Mouse (Mus musculus) hindbrain, embryonic 14.5 days (tissue): ENCODE measurements around the gene Timd2. TPM values are rescaled to one million over a fixed set of nuclear protein-coding genes. Genes with fewer than 3 reads are reported as not detected.
"Not testable (repeated sequence)": the region's sequence is repeated elsewhere in the genome, so short reads cannot be mapped to it uniquely, and the experiment has no call there.

Experiments used
- ATAC-seq: fragments of 200-750 bp; cut with Nextera tagmentation; 2 replicates; pipeline ENCODE4 v1.8.0; 2017; ENCODE audit warnings: moderate number of reproducible peaks, mild to moderate bottlenecking, moderate TSS enrichment, moderate library complexity; ENCODE audit not compliant: low FRiP score
- DNase-seq: peaks from one replicate; pipeline ENCODE4 v3.0.0-alpha.2; 2015; ENCODE audit warnings: low spot score
- H3K27ac ChIP-seq: fragments of 300-500 bp; sonication (generic); 2 replicates; pipeline ENCODE4 v1.5.1; 2014; ENCODE audit warnings: mild to moderate bottlenecking, moderate library complexity
- H3K27me3 ChIP-seq: fragments of 300-500 bp; sonication (generic); 2 replicates; pipeline ENCODE4 v1.6.1; 2014; ENCODE audit warnings: mild to moderate bottlenecking, low read length, mixed read lengths; ENCODE audit not compliant: control insufficient read depth, insufficient read depth
- H3K36me3 ChIP-seq: fragments of 300-500 bp; sonication (generic); replicated peaks from 2 replicates; pipeline ENCODE4 v1.6.1; 2014; ENCODE audit not compliant: control insufficient read depth, insufficient read depth
- H3K4me1 ChIP-seq: fragments of 300-500 bp; sonication (generic); replicated peaks from 2 replicates; pipeline ENCODE4 v1.6.1; 2014; ENCODE audit warnings: antibody characterized with exemption, low read length, mixed read lengths; ENCODE audit not compliant: control insufficient read depth, insufficient read depth
- H3K4me2 ChIP-seq: fragments of 300-500 bp; sonication (generic); replicated peaks from 2 replicates; pipeline ENCODE4 v1.6.1; 2014; ENCODE audit warnings: mild to moderate bottlenecking, moderate library complexity
- H3K4me3 ChIP-seq: fragments of 300-500 bp; sonication (generic); replicated peaks from 2 replicates; pipeline ENCODE4 v1.5.1; 2014; ENCODE audit warnings: mild to moderate bottlenecking, low read length
- H3K9ac ChIP-seq: fragments of 300-500 bp; sonication (generic); 2 replicates; pipeline ENCODE4 v1.6.1; 2014
- H3K9me3 ChIP-seq: fragments of 300-500 bp; sonication (generic); 2 replicates; pipeline ENCODE4 v1.6.1; 2016; ENCODE audit warnings: low read length; ENCODE audit not compliant: control insufficient read depth
- WGBS: fragments of 180-500 bp; shearing (Covaris S2); extraction: QIAGEN DNeasy Blood & Tissue Kit; methylation state at CpG from one replicate; pipeline ENCODE4 v1.1.7; 2014; 5-methylcytosine and 5-hydroxymethylcytosine counted together
- polyA plus RNA-seq: library from polyadenylated mRNA; unstranded; fragments of >200 nt; fragmentation: Nextera tagmentation; extraction: Ambion mirVana; gene quantifications from 2 replicates; pipeline ENCODE4 v1.2.1, GENCODE M21; 2014

The Timd2 gene
- polyA plus RNA-seq, 1 experiment from 2014 or later, result not detected

DNA sequence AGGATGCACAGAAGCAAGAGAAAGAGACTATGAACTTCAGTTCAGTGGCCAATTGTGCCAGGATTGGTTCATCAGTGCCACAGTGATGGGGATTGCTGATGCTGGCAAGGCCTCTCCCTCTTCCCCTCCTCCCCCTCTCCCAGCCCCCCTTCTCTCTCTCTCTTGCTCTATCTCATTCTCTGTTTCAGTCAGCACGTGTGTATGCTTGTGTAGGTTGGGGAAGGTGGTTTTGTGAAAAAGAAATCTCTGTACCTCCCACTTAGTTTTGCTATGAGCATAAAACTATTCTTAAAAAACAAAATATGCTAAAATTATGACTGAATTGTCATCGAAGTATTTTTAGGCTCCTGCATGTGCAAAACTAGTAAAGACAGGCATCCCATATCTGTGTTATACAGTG is 38.9 kb downstream of the Timd2 start:
- Histone ChIP-seq H3K9ac (no peak overlapping the region), H3K4me1 (no peaks in the 10 kb centered on the region), H3K4me3 (no peak overlapping the region), H3K9me3 (no peaks in the 10 kb centered on the region), H3K27ac (no peak overlapping the region), H3K27me3 (no peaks in the 10 kb centered on the region), H3K36me3 (no peaks in the 10 kb centered on the region), H3K4me2 (no peak overlapping the region)
- WGBS, result 77% methylated on average over 2 of the region's 2 CpGs
- no peak for ATAC-seq
- no peak for DNase-seq

DNA sequence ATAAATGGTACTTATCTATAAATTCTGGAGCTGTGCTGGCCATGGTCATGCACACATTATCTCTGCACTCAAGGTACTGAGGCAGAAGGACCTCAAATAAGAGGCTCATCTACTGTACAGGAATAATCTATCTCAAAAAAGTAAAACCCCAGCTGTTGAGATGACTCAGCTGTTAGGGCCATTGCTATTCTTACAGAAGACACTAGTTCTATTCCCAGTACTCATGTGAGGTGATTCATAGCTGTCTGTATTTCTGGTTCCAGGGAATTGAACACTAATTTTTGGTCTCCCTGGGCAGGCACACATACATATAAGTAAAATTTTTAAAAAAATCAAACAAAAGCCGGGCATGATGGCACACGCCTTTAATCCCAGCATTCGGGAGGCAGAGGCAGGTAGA is 39.8 kb downstream of the Timd2 start:
- no peak for DNase-seq
- ATAC-seq, result no peak
- Histone ChIP-seq H3K9ac (no peak overlapping the region), H3K36me3 (no peaks in the 10 kb centered on the region), H3K4me1 (no peaks in the 10 kb centered on the region), H3K4me2 (no peak overlapping the region), H3K27ac (no peak overlapping the region), H3K9me3 (no peaks in the 10 kb centered on the region), H3K27me3 (no peaks in the 10 kb centered on the region), H3K4me3 (no peak overlapping the region)
- WGBS, result 99% methylated on average over 3 of the region's 3 CpGs

DNA sequence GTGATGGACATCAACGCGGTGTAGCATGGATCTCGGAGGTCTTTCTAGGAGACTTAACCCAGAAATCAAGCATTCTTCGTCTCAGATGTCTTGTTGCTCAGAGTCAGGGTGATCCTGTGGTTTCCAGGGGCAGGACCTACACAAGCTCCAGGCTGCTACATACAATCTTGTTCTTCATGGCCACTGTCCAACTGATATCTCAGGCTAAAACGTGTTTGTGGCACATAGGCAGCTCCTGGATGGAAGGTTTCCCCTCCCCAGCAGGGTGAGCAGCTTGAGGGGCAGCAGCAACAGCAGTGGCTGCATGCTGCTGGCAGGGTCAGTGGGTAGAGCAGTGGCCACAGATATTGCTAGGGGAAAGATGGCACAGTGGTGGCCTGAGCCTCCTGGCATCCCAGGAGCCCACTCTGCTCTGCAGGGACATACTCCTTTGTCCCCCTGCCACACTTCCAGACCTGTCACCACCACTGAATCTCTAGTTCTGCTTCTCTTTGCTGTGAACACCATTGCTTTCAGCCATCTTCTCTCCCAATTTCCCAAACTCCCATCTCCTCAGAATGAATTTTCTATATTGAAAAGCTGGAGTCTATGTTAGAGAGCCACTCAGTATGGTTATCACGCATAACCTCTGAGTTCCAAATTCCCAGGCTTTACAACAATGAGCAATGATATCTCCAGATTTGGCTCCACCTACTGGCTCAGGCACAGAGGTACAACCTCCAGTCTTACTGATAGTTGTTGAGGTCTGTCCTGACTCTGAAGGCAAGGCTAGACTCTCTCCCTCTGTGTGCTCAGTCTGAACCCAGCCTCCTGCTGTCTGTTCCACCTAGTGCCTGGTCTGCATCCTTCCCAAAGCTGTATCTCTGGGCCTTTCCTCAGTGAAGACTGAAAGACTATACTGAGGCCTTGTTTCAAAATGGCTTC is 41.0 kb downstream of the Timd2 start:
- Histone ChIP-seq H3K9me3 (no peaks in the 10 kb centered on the region), H3K4me2 (no peak overlapping the region), H3K36me3 (no peaks in the 10 kb centered on the region), H3K4me3 (no peak overlapping the region), H3K27ac (no peak overlapping the region), H3K4me1 (no peaks in the 10 kb centered on the region), H3K27me3 (no peaks in the 10 kb centered on the region), H3K9ac (no peak overlapping the region)
- WGBS, result 74% methylated on average over 6 of the region's 6 CpGs
- ATAC-seq (peak; percentile 80), DNase-seq (peak; percentile 71)

GRCm38 (mm10) chr11:46663215-46663614 is 43.6 kb downstream of the Timd2 start:
- ATAC-seq (no peak), DNase-seq (no peak)
- Histone ChIP-seq H3K27ac (no peak overlapping the region), H3K4me1 (no peaks in the 10 kb centered on the region), H3K4me2 (no peak overlapping the region), H3K9me3 (no peaks in the 10 kb centered on the region), H3K9ac (no peak overlapping the region), H3K4me3 (no peak overlapping the region), H3K36me3 (no peaks in the 10 kb centered on the region), H3K27me3 (no peaks in the 10 kb centered on the region)
- WGBS, result 80% methylated on average over 4 of the region's 4 CpGs

- Histone ChIP-seq H3K9me3 (no peaks in the 10 kb centered on the region), H3K4me3 (no peak overlapping the region), H3K4me1 (no peaks in the 10 kb centered on the region), H3K36me3 (no peaks in the 10 kb centered on the region), H3K4me2 (no peak overlapping the region), H3K27me3 (no peaks in the 10 kb centered on the region), H3K9ac (no peak overlapping the region), H3K27ac (no peak overlapping the region)
- 94% methylated on average over 3 of the region's 3 CpGs for WGBS
- DNase-seq (no peak), ATAC-seq (no peak)
These were observed 54.4 kb downstream of the Timd2 start for GRCm38 (mm10) chr11:46652476-46652875.

DNA sequence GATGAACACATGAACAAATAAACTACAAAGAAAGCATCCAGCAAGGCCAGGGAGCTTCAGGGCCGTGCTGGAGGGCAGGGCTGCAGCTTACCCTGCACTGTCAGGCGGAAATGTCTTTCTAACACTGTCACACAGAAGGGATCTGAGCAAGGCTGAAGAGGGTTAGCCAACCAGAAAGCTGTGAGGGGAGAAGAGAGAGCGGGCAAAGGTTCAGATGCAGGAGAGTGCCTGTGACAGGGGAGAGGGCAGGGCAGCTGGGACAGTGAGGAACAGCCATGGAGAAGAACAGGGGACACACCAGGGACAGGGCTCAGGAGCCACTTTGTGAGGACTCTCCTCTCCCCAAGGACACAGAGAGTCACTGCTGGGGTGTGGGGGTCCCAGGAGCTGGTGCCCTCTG is 57.2 kb downstream of the Timd2 start:
- H3K9me3 ChIP-seq, H3K27me3 ChIP-seq, H3K27ac ChIP-seq, H3K36me3 ChIP-seq, ATAC-seq, H3K4me1 ChIP-seq, DNase-seq, H3K4me3 ChIP-seq, H3K9ac ChIP-seq, H3K4me2 ChIP-seq: not testable (repeated sequence)
- WGBS, result 46% methylated on average over 3 of the region's 3 CpGs

DNA sequence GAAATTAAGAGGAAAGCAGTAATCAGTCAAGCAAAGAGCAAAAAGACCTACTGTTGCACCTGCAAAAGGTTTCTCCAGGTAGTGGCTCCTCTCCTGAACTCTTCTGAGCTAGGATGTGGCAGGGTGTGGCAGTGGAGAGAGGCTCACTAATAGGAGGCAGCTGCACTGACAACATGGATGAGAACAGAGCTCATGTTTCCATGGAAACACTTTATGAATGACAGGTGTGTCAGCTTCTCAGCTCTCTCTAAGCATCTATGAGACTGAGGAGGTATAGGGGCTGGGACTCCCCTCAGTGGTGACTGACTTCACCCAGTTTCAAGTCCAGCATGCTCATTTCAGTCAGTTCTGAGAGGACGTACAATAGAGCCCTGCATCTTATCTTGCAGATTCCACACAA is 62.0 kb downstream of the Timd2 start:
- Histone ChIP-seq H3K27me3 (no peaks in the 10 kb centered on the region), H3K36me3 (no peaks in the 10 kb centered on the region), H3K9ac (no peak overlapping the region), H3K4me1 (no peaks in the 10 kb centered on the region), H3K4me3 (no peak overlapping the region), H3K9me3 (no peaks in the 10 kb centered on the region), H3K4me2 (no peak overlapping the region), H3K27ac (no peak overlapping the region)
- 97% methylated on average over 1 of the region's 1 CpGs for WGBS
- no peak for ATAC-seq
- no peak for DNase-seq

DNA sequence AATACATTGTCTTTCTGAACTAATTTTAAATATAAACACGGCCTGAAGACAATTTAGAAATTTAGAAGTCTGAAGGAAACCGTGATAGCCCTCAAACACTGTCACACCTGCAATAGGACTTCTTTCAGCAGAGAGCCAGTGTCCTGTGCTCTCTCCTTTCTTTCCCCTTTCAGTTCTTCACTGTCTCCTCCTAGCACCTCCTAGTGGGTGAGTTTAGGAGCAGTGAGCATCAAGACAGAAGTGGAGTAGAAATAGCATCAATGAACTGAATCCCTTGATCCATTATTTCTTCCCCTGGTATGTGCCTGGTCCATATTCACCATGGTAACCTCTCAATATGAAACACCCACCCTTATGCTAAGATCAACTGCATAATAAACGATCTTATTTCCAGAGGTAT is 70.3 kb downstream of the Timd2 start:
- Histone ChIP-seq H3K27ac (no peak overlapping the region), H3K9ac (no peak overlapping the region), H3K27me3 (no peaks in the 10 kb centered on the region), H3K4me1 (no peaks in the 10 kb centered on the region), H3K9me3 (no peaks in the 10 kb centered on the region), H3K4me3 (no peak overlapping the region), H3K4me2 (no peak overlapping the region), H3K36me3 (no peaks in the 10 kb centered on the region)
- ATAC-seq, result no peak
- DNase-seq, result no peak
- WGBS, result 84% methylated on average over 3 of the region's 3 CpGs

DNA sequence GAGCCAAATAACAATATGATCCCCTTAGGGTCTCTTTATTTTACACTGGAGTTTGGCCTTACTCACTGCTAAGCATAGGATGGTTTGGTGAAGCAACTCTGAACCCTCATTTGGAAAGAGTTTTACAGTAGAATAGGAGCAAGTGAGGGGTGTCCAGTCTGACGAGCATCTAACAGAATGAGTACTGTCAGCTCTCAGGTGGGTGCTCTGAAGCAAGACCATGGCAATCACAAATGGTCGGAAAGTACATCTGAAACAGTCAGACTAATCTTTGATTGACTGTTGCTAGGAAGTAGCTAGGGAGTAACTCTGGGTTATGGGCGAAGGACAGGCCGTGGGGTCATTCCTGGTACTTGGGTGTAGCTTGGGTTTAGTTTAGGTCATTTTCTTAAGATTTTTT is 71.3 kb downstream of the Timd2 start:
- not testable (repeated sequence) for H3K27ac ChIP-seq, ATAC-seq, H3K4me3 ChIP-seq, H3K4me2 ChIP-seq, H3K9me3 ChIP-seq, DNase-seq, H3K4me1 ChIP-seq, H3K27me3 ChIP-seq, H3K36me3 ChIP-seq, H3K9ac ChIP-seq
- 90% methylated on average over 4 of the region's 4 CpGs for WGBS
